16 mouse cellular contexts compared by ENCODE assay signal in genomic region chr2:180270537-180271255, GRCm38 (mm10). TPM values are rescaled to one million over a fixed set of nuclear protein-coding genes. Genes with fewer than 3 reads are reported as not detected.
A peak's percentile ranks its signal among the peaks of the same experiment; 100 is the strongest.
DNase-seq lines count a peak whose midpoint lies in the region; ATAC-seq lines count a peak whose summit lies in the region.
"Had no signal": no experiment of that assay in that cellular context is flagged by ENCODE, and none has a peak within 500 bp of the region (broad histone marks: within the 10 kb centered on the region; RNA-seq: fewer than 3 reads in every experiment).

No protein-coding gene starts in this region.

- 66% methylated on average over 7 of the region's 7 CpGs for WGBS in heart, embryonic 11.5 days (ENCODE audit: insufficient replicate concordance)
- 83% methylated on average over 7 of the region's 7 CpGs for WGBS in midbrain, embryonic 10.5 days
- 77% methylated on average over 7 of the region's 7 CpGs for WGBS in midbrain, embryonic 15.5 days

- no peaks in the 10 kb centered on the region for H3K27me3 ChIP-seq in heart, embryonic 11.5 days (ENCODE audit: control insufficient read depth, insufficient read depth, low read length)
- peaks cover 19% of the 10 kb centered on the region for H3K27me3 ChIP-seq in midbrain, embryonic 10.5 days (ENCODE audit: low read depth, poor library complexity, severe bottlenecking)
- H3K27me3 ChIP-seq in midbrain, embryonic 15.5 days (replicated peaks), result 0 out of 2 replicates have a peak, but pooled peaks cover 3% of the 10 kb centered on the region
- no peaks in the 10 kb centered on the region for H3K27me3 ChIP-seq in megakaryocyte, embryonic 14.5 days (replicated peaks)

- peaks cover 30% of the 10 kb centered on the region for H3K4me1 ChIP-seq in heart, embryonic 11.5 days (ENCODE audit: control insufficient read depth, insufficient read depth, low read length)
- H3K4me1 ChIP-seq in midbrain, embryonic 10.5 days, result peaks cover 37% of the 10 kb centered on the region
- H3K4me1 ChIP-seq in midbrain, embryonic 15.5 days, result peaks cover 31% of the 10 kb centered on the region
- H3K4me1 ChIP-seq in megakaryocyte, embryonic 14.5 days, result peaks cover 74% of the 10 kb centered on the region

- intact Hi-C loops in heart, postnatal 25 days (cut with DNase I), result loop anchor here (10.0 kb wide), 1 partner anchor 314 kb away; the partner anchor contains the start of genes Mrgbp and Ogfr

- no peak overlapping the region for H3K4me2 ChIP-seq in heart, embryonic 11.5 days
- no peak overlapping the region for H3K4me2 ChIP-seq in midbrain, embryonic 15.5 days

- no peak overlapping the region for H3K4me3 ChIP-seq in heart, embryonic 11.5 days (ENCODE audit: low read depth, low read length)
- H3K4me3 ChIP-seq in midbrain, embryonic 10.5 days, result 0 out of 2 replicates have a peak overlapping the region, but pooled peaks have one; percentile 4
- H3K4me3 ChIP-seq in midbrain, embryonic 15.5 days, result no peak overlapping the region
- peak overlapping the region; percentile 81 for H3K4me3 ChIP-seq in megakaryocyte, embryonic 14.5 days (replicated peaks)

- no peak overlapping the region for H3K27ac ChIP-seq in heart, embryonic 11.5 days (ENCODE audit: low read depth, low read length)
- no peak overlapping the region for H3K27ac ChIP-seq in midbrain, embryonic 10.5 days (replicated peaks)
- H3K27ac ChIP-seq in midbrain, embryonic 15.5 days, result no peak overlapping the region

- no peak for ATAC-seq in heart, embryonic 11.5 days (replicated peaks; ENCODE audit: insufficient number of reproducible peaks, low FRiP score, low TSS enrichment)
- no peak for ATAC-seq in midbrain, embryonic 15.5 days (replicated peaks)
- ATAC-seq in hematopoietic stem cell, adult 5-6 weeks (replicated peaks in 1 of 2; ENCODE audit: insufficient read depth in 1 of 2, low FRiP score in 2 of 2, low TSS enrichment in 1 of 2, low read depth in 1 of 2, poor library complexity in 2 of 2, severe bottlenecking in 2 of 2), result peak; percentile 12 to 23; a peak in 1 of 4 replicates
- ATAC-seq: CD4-positive, CD25-positive, alpha-beta regulatory T cell, adult 4 months; forebrain, embryonic 14.5 days had no signal

- 0 out of 2 replicates have a peak overlapping the region, but pooled peaks have one; percentile 39 for H3K9ac ChIP-seq in heart, embryonic 11.5 days (ENCODE audit: low read depth, low read length)
- no peak overlapping the region for H3K9ac ChIP-seq in midbrain, embryonic 15.5 days

- DNase-seq in heart, postnatal 25 days (ENCODE audit: low spot score), result no peak
- no peak for DNase-seq in midbrain, embryonic 10.5 days (ENCODE audit: low spot score)
- no peak for DNase-seq in testis, postnatal 10 days (ENCODE audit: low spot score)
- no peak for DNase-seq in layer of hippocampus, adult 8-10 months (ENCODE audit: low spot score in 2 of 2)
- DNase-seq: kidney, postnatal 10 days; retina, postnatal 1 day; thymus, adult 18-20 months had no signal

- H3K9me3 ChIP-seq in heart, embryonic 11.5 days (replicated peaks; ENCODE audit: control insufficient read depth, low read length), result no peaks in the 10 kb centered on the region
- no peaks in the 10 kb centered on the region for H3K9me3 ChIP-seq in midbrain, embryonic 10.5 days (replicated peaks)
- H3K9me3 ChIP-seq in midbrain, embryonic 15.5 days, result no peaks in the 10 kb centered on the region
- no peaks in the 10 kb centered on the region for H3K9me3 ChIP-seq in megakaryocyte, embryonic 14.5 days

- no peaks in the 10 kb centered on the region; the same call in 1 of the 2 replicates for H3K36me3 ChIP-seq in heart, embryonic 11.5 days (ENCODE audit: control insufficient read depth, insufficient read depth, low read length)
- peaks cover 56% of the 10 kb centered on the region for H3K36me3 ChIP-seq in midbrain, embryonic 10.5 days
- H3K36me3 ChIP-seq in midbrain, embryonic 15.5 days (replicated peaks), result no peaks in the 10 kb centered on the region; the same call in 1 of the 2 replicates
- peaks cover 53% of the 10 kb centered on the region for H3K36me3 ChIP-seq in megakaryocyte, embryonic 14.5 days (replicated peaks; ENCODE audit: low read length)

RNA-seq across cellular contexts. Expression of gene Cables2, which starts 2.6 kb away (rescaled TPM):
- 11.8 TPM in 2 replicates for polyA plus RNA-seq in heart, embryonic 11.5 days (2014; fragmentation: Nextera tagmentation; extraction: Ambion mirVana)
- total RNA-seq in heart, postnatal 25 days (2021), result 10 to 100 TPM; 13.0 to 13.8 TPM
- polyA plus RNA-seq in midbrain, embryonic 10.5 days (2016; fragmentation: Nextera tagmentation; extraction: Ambion mirVana), result 12.1 and 14.0 TPM in 2 replicates
- polyA plus RNA-seq in midbrain, embryonic 15.5 days (2015; fragmentation: Nextera tagmentation; extraction: Ambion mirVana), result 31.3 and 32.0 TPM in 2 replicates
- 9.8 and 16.8 TPM in 2 replicates for total RNA-seq in hematopoietic stem cell, adult 5-6 weeks (2017)
- polyA plus RNA-seq in megakaryocyte, embryonic 14.5 days (2012; ENCODE audit: insufficient read depth, low replicate concordance), result 8.4 and 46.3 TPM in 2 replicates
- total RNA-seq in layer of hippocampus, adult 8-10 months (2022), result 10 to 100 TPM; 30.1 to 32.9 (median 31.7) TPM

RNA-seq across cellular contexts. Expression of gene Rps21, which starts 13.5 kb away (rescaled TPM):
- 347 and 390 TPM in 2 replicates for polyA plus RNA-seq in heart, embryonic 11.5 days (2014; fragmentation: Nextera tagmentation; extraction: Ambion mirVana)
- total RNA-seq in heart, postnatal 25 days (2021), result 100 to 1,000 TPM; 471 to 515 TPM
- polyA plus RNA-seq in midbrain, embryonic 10.5 days (2016; fragmentation: Nextera tagmentation; extraction: Ambion mirVana), result 409 and 515 TPM in 2 replicates
- polyA plus RNA-seq in midbrain, embryonic 15.5 days (2015; fragmentation: Nextera tagmentation; extraction: Ambion mirVana), result 284 and 315 TPM in 2 replicates
- 2,895 and 4,157 TPM in 2 replicates for total RNA-seq in hematopoietic stem cell, adult 5-6 weeks (2017)
- 99.7 and 1,213 TPM in 2 replicates for polyA plus RNA-seq in megakaryocyte, embryonic 14.5 days (2012; ENCODE audit: insufficient read depth, low replicate concordance)
- total RNA-seq in layer of hippocampus, adult 8-10 months (2022), result 100 to 1,000 TPM; 566 to 881 (median 750) TPM

RNA-seq across cellular contexts. Expression of gene Rbbp8nl, which starts 19.0 kb away (rescaled TPM):
- polyA plus RNA-seq in heart, embryonic 11.5 days (2014; fragmentation: Nextera tagmentation; extraction: Ambion mirVana), result 0.10 TPM in 1 of 2 replicates, not detected in the other
- not detected for total RNA-seq in heart, postnatal 25 days (2021)
- 0.11 TPM in 1 of 2 replicates, not detected in the other for polyA plus RNA-seq in midbrain, embryonic 10.5 days (2016; fragmentation: Nextera tagmentation; extraction: Ambion mirVana)
- not detected in 2 replicates for polyA plus RNA-seq in midbrain, embryonic 15.5 days (2015; fragmentation: Nextera tagmentation; extraction: Ambion mirVana)
- total RNA-seq in hematopoietic stem cell, adult 5-6 weeks (2017), result not detected in 2 replicates
- polyA plus RNA-seq in megakaryocyte, embryonic 14.5 days (2012; ENCODE audit: insufficient read depth, low replicate concordance), result 0.96 TPM in 1 of 2 replicates, not detected in the other
- not detected for total RNA-seq in layer of hippocampus, adult 8-10 months (2022)
- total RNA-seq: left cerebral cortex, postnatal 10 days; monocyte, adult 5-6 weeks had no signal
- polyA plus RNA-seq: CD4-positive, CD25-positive, alpha-beta regulatory T cell, adult 4 months; cortical plate, adult 2 months; forebrain, embryonic 14.5 days had no signal

RNA-seq across cellular contexts. Expression of gene Lama5, which starts 45.0 kb away (rescaled TPM):
- 24.0 and 27.5 TPM in 2 replicates for polyA plus RNA-seq in heart, embryonic 11.5 days (2014; fragmentation: Nextera tagmentation; extraction: Ambion mirVana)
- total RNA-seq in heart, postnatal 25 days (2021), result 10 to 100 TPM; 50.3 to 58.2 TPM
- polyA plus RNA-seq in midbrain, embryonic 10.5 days (2016; fragmentation: Nextera tagmentation; extraction: Ambion mirVana), result 5.3 and 6.4 TPM in 2 replicates
- 1.6 and 1.7 TPM in 2 replicates for polyA plus RNA-seq in midbrain, embryonic 15.5 days (2015; fragmentation: Nextera tagmentation; extraction: Ambion mirVana)
- 0.20 and 1.9 TPM in 2 replicates for total RNA-seq in hematopoietic stem cell, adult 5-6 weeks (2017)
- polyA plus RNA-seq in megakaryocyte, embryonic 14.5 days (2012; ENCODE audit: insufficient read depth, low replicate concordance), result 0.23 and 3.4 TPM in 2 replicates
- 10 to 100 TPM in 2 of 4 experiments, 1 to 10 TPM in 2; 7.6 to 11.7 (median 10.2) TPM for total RNA-seq in layer of hippocampus, adult 8-10 months (2022)

Comparison
In these comparisons a context has a peak if more than half of its experiments do, and no peak if none do; other contexts are left out.
1. H3K4me3 ChIP-seq: peak in midbrain, embryonic 10.5 days (single experiment) and megakaryocyte, embryonic 14.5 days (single experiment); none in heart, embryonic 11.5 days (single experiment) and midbrain, embryonic 15.5 days (single experiment).
2. ATAC-seq: peak in hematopoietic stem cell, adult 5-6 weeks (2 of 2); none in heart, embryonic 11.5 days (single experiment) and midbrain, embryonic 15.5 days (single experiment).